In genomic region chr2:110871650-110872049, GRCm38 (mm10) we compare ENCODE assay signal across 15 mouse cellular contexts.
"Had no signal": no experiment of that assay in that cellular context is flagged by ENCODE, and none has a peak within 500 bp of the region (broad histone marks: within the 10 kb centered on the region; RNA-seq: fewer than 3 reads in every experiment).

No protein-coding gene starts in this region.

- H3K4me3 ChIP-seq: lung, embryonic 15.5 days; megakaryocyte, embryonic 14.5 days; midbrain, embryonic 13.5 days; midbrain, embryonic 15.5 days; neural tube, embryonic 12.5 days had no signal

- H3K4me1 ChIP-seq: lung, embryonic 15.5 days; megakaryocyte, embryonic 14.5 days; midbrain, embryonic 13.5 days; midbrain, embryonic 15.5 days; neural tube, embryonic 12.5 days had no signal

- H3K27ac ChIP-seq: lung, embryonic 15.5 days; macrophage; midbrain, embryonic 13.5 days; midbrain, embryonic 15.5 days; neural tube, embryonic 12.5 days had no signal

- ATAC-seq: lung, postnatal 0 days; midbrain, embryonic 13.5 days; midbrain, embryonic 15.5 days had no signal

- H3K9ac ChIP-seq: lung, embryonic 15.5 days; midbrain, embryonic 13.5 days; midbrain, embryonic 15.5 days; neural tube, embryonic 12.5 days had no signal

- H3K9me3 ChIP-seq: lung, embryonic 15.5 days; megakaryocyte, embryonic 14.5 days; midbrain, embryonic 13.5 days; midbrain, embryonic 15.5 days; neural tube, embryonic 12.5 days had no signal

- H3K36me3 ChIP-seq: lung, embryonic 15.5 days; midbrain, embryonic 13.5 days; midbrain, embryonic 15.5 days; neural tube, embryonic 12.5 days had no signal

- H3K27me3 ChIP-seq: lung, embryonic 15.5 days; megakaryocyte, embryonic 14.5 days; midbrain, embryonic 13.5 days; midbrain, embryonic 15.5 days; neural tube, embryonic 12.5 days had no signal

- H3K4me2 ChIP-seq: lung, embryonic 15.5 days; midbrain, embryonic 11.5 days; midbrain, embryonic 13.5 days; midbrain, embryonic 15.5 days; neural tube, embryonic 12.5 days had no signal

- DNase-seq: lung, adult 2 months; lung, postnatal 14 days; lung, postnatal 36 days; right cerebral cortex, postnatal 14 days; thymus, adult 18-20 months; thymus, postnatal 14 days; thymus, postnatal 36 days had no signal
